Mouse (Mus musculus) erythroblast, adult 5-6 weeks (primary cell): Measurements from ENCODE around the gene Mnd1. TPM values are rescaled to one million over a fixed set of nuclear protein-coding genes. Genes with fewer than 3 reads are reported as not detected.

Experiments
- ATAC-seq: replicated peaks from 2 replicates; pipeline ENCODE4 v1.8.0; 2016; ENCODE audit warnings: moderate number of reproducible peaks, mild to moderate bottlenecking, moderate TSS enrichment, inconsistent platforms; ENCODE audit not compliant: poor library complexity, low FRiP score, severe bottlenecking
- total RNA-seq, 2 experiments: library from RNA; stranded (forward) in 1 of 2; stranded (reverse) in 1 of 2; fragments of 150-400 nt in 1 of 2; fragments of 200-764, 138-1000 nt in 1 of 2; gene quantifications; 2 replicates each; pipeline versions ENCODE4 v1.2.3 to v1.2.4; 2015 to 2017; ENCODE audit warnings: low replicate concordance in 2 of 2

Gene Mnd1
- total RNA-seq, 2 experiments from 2014 or later, result 3.7 TPM; not detected in 1

DNA sequence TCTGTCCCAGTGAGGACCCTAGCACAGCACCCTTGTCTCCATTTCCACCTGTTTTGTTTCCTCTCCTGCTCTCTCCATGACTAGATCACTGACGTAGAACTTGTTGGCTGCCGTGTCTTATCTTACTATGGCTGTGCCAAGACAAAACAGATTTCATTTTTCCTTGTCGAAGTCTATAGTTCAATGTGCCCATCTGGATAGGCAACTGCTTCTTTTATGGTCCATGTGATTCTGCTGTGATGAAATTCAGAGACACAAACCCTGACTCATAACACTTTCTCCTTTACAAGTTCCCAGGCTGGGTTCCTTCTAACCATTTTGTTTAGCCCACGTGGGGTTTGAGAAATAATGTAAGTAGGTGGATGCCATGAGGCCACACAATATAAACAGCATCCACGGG, 10.5 kb upstream of the Mnd1 start:
- ATAC-seq, result no peak

DNA sequence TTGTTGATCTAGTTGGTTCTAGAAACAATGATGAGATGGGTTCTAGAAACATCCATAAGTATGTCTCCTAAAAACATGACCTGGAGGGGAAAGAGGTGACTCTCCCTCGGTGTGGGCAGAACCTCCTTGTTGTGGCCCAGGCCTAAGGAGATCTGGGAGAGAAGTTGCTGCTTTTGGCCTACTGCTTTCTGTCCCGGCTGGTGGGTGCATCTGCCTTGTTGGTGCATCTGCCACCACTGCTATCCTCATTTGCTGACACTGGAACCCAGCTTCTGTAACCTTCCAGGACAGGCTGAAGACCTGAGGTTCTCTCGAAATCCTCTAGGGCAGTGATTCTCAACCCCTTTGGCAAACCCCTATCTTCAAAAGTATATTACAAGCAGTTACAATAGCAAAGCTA, 9.8 kb upstream of the Mnd1 start:
- no peak for ATAC-seq

DNA sequence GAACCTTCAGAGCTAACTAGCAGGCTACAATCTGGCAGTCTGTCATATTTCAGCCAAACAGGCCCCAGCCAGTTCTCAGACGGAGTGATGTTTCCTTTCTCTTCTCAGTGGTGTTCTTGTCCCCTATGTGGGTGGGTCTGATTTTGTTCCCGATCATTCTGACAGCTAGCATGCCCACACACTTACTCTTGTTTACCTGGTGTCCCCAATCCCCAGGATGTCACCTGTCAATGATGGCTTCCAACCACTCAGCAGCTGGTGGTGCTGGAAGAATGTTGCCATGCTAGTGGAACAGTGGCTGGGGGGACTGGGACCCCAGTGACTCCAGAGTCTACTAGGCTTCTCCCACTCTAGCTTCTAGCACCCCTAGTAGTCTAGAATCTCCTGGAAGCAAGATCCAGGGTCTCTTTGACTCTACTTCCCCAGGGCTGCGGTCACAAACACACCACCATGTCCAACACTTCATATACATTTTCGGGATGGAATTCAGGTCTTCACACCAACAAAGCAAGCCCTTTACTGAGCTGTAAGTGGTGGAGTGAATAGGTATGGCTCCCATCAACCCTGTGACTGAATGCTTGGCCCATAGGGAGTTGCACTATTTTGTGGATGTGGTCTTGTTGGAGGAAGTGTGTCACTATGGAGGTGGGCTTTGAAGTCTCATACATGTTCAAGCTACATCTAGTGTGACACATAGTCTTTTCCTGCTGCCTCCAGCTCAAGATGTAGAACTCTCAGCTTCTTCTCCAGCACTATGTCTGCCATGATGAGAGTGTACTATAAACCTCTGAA, 2.2 kb upstream of the Mnd1 start:
- ATAC-seq, result no peak

DNA sequence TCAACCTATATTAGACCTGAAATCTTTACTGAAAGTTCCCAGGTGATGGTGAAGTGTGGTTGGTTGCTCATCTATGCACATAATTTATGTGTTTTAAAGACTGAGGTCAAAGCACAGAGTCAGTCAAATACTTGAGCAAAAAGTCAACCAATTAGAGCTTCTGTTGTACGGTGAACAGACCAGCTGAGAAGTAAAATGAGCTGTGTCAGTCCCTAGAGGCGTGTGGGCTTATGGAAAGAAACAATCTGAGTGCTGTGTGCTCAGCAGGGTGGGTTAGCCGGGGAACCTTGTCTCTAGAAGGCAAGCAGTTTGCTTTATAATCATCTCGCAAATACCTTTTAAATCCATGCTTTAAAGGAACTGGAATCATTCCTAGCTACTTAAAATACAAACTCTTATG, 1.4 kb upstream of the Mnd1 start:
- ATAC-seq, result no peak

DNA sequence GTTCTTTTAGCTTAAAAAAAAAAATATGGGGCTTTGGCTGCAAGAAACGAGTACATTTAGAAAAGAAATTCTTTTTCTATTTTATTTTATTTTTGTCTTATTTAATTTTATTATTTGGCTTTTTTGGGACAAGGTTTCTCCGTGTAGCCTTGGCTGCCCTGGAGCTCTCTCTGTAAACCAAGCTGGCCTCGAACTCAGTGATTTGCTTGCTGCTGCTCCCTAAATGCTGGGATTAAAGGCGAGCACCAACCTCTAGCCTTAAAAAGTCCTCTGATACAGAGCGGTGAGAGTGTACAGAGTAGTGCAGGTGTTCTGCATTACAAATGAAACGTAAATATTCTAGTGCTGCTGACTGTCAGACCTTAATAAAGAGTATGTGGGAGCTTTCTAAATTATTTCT, 519 bp upstream of the Mnd1 start:
- no peak for ATAC-seq

DNA sequence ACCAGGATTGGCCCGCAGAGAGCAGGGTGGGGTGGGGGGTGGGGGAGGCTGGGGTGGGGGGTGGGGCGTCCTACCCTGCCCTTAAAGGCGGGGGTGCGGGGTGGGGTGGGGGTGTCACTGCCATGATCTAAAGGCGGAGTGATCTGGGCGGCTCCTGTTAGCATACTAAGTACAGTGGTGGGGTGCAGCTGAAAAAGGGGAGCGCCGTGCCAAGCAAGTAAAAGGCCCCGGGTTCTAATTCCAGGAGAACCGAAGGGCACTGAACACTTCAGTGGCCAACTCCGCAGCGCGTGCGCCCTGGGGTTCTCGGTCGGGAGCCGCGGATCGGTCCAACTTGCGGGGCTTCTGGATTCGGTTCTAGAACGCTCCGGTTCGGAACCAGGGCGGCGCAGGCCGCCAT, 440 bp downstream of the Mnd1 start:
- ATAC-seq, result peak; percentile 26

DNA sequence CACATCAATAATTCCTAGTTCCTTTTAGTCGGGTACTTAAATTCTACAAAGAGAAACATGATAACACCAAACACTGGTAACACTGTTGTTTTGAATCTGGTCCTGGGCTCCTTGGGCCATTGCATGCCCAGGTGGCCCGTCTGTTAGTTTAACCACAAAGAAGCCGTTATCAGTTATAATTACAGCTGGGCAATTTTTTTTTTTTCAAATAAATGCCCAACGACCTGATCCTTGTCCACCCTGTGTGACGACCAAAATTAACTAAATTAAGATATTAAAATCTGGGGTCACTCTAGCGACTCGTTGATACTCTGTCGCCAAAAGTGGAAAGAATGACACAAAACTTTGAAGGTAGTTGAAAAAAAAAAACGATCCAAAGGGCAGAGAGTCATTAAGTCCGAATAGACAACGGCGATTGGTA, 855 bp downstream of the Mnd1 start:
- no peak for ATAC-seq

DNA sequence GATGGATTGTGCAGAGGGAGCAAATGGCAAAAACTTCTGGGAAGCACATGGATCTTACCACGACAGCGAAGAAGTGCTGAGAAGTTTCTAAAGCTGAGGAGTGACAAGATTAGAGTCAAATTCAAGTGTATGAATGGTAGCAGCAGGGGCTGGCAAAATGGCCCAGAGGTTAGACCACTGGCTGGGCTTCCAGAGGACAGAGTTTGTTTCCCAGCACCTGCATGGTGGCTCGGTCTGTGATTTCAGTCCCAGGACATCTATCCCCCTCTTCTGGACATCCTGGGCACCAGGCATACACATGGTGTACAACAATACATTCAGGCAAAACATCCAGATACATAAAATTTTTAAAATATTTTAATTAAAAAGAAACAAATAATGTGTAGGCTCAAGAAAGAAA, 5.8 kb downstream of the Mnd1 start:
- no peak for ATAC-seq

DNA sequence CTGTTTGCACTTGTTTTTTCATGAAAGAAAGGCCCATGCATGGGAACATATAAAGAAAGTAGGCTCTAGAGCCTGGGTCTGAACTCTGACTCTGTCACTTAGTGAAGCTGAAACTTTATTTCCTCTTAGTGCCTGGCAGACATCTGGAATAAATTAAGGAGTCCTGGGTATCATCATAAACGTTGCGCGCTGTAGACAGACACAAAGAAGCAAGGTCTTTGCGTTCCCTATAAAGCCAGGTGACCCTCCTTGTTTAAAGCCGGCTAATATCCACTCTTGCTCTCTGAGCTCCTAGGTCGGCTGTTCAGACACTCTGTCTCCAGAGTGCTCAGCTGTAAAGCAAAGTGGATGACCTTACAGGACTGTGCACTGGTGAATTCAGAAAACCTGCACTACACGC, 14.6 kb downstream of the Mnd1 start:
- no peak for ATAC-seq

DNA sequence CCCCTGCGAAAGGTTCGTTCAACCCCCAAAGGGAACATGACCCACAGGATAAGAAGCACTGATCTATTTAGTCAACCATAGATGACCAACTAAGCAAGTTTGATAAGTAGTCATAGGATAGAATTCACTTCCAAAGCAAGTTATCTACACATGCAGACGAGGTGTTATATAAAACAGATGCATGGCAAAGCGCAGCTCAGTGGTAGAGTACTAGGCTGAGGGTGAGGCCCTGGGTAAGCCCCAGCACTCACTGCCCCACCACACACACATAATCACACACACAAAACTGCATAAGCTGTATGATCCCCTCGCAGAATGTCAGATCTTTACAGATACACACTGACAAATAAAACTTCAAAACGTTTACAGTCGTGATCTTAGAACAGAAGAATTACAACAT, 19.1 kb downstream of the Mnd1 start:
- ATAC-seq, result no peak

DNA sequence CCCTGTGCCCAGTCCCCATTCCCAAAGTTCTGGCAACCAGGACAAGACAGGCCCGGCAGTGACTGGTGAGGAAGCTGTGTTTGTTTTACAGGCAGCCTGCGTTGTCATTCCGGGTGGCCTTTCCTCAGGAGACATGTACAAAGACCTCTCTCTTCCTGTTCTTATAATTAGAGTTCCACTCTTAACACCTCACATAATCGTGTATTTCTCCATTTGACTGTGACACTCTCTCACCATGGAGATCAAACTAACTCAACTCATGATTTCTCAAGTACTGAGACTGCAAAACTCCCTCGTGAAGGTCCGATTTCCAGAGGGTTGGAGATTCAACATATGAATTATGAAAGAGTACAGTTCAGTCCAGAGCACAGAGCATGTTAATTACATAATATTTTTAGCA, 19.7 kb downstream of the Mnd1 start:
- ATAC-seq, result peak; percentile 7

DNA sequence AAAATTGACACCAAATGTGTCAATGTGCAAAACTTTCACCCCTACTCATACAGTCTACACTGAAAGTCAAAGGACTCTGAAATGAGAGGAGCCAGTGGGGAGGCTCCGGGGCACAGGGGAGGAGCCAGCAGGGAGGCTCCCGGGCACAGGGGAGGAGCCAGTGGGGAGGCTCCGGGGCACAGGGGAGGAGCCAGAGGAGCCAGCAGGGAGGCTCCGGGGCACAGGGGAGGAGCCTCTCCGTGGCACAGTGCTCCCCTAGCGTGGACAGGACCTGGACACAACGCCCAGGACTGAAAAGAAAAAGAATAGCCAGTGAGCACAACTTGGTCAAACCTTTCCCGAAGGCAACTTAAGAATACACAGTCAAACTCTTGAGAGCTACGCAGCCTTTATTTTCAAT, 20.2 kb downstream of the Mnd1 start:
- peak; percentile 100 for ATAC-seq

DNA sequence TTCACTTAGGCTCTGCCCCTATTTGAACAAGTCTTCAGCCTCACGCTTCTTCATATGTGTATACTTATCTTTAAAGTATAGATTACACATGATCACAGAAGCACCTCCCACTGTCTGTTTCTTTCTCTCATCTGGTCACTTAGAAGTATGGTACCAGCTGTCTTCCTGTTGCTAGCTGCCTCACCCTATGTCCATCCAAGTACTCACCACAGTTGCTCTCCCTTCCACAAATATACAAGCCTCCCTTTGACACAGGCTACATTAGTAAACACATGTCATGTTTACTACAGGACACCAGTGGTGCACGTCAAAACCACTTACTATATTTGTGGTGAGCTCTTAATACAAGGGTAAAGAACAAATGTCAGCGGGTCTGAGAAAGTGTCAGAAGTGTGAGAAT, 24.2 kb downstream of the Mnd1 start:
- no peak for ATAC-seq

DNA sequence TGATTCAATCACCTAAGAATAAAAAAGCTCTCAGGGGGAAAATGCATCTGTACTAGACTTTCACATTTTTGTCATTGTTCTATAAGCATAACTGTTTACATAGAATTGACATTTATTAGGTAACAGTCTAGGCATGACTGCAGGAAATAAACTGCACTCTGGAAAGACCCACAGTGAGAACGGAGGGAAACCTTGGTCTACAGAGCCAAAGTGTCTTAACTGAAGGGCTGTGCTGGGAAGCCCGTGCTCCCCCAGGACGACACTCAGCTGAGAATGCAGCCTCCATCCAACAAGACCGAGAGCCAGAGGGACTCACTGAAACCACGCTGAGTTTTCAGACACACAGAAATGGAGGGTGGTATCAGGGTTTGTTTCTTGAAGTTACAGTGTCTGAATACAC, 24.8 kb downstream of the Mnd1 start:
- ATAC-seq, result no peak

DNA sequence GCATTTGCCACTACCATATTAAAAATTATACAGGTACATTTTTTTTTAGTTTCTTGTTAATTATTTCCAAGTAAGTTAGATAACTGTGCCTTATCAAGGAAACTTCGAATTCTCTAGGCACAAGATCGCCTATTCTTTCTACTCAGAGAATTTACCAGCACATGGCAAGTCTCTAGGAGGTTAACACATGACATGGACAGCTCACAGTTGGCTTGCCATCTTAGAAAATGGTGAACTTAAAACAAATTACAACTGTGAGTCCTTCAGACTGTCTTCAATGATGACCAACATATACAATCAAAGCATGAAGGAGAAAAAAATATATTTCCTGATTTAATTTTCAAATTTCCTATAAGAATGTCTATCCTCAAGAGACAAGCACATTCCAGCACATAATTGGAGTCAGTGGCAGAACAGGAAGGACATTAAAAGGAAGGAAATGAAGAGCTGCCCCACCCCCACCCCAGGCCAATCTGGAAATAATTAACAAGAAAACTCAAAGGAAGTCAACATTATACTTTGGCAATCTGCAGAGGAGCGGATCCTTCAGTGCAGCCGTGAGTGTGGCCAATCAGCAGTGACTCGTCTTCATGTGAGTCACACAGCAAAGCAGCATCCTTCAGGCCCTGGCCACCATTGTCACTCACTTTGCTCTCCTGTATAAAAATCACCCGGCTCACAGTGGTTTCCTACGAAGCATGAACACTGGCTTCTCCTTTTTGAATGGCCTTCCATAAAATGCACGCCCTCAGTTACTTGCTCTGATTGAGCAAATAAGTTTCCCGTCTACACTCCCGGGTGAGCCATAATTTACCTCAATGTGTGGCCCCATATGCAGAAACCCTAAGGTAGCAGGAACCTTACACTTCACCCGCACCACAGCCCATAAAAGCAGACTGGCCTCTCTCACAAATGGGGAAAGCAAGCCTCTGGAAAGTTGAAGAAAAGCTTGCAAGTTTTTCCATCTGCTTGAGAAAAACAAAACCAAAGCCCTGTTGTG, 26.4 kb downstream of the Mnd1 start:
- ATAC-seq, result no peak

DNA sequence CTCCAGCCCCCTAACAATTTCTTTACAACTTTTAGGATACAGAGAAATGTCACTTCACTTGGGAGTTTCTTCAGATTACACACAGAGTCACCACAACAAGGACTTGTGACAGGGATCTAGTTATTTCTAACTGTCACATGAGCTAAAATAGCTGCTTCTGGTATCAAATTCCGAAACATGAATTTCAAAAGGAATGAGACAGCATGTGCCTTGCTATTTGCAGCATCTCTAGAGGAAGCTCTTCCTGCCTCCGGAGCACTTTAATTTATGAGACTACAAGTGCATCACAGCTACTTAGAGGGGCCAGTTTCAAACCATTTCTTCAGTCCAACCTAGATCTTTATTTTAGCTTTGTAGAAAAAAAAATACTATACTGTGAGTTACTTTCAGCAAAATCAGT, 28.2 kb downstream of the Mnd1 start:
- no peak for ATAC-seq

DNA sequence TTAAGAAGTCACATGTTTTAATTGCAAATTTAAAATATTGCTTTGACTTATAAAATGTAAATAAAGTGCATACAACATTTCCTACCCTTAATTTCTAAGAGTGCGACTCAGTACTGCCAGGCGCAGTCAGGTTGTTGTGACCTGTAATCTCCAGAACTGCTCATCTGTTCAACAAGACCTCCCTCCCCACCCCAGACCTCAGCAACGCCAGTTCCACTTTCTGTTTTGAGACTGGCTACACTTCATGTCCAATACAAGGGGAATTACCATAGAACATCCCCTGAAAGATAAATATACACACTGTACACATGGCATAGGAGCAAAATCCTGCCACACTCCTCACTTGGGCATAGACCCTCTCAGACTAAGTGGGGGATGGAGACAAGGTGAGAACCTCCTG, 28.9 kb downstream of the Mnd1 start:
- ATAC-seq, result no peak

DNA sequence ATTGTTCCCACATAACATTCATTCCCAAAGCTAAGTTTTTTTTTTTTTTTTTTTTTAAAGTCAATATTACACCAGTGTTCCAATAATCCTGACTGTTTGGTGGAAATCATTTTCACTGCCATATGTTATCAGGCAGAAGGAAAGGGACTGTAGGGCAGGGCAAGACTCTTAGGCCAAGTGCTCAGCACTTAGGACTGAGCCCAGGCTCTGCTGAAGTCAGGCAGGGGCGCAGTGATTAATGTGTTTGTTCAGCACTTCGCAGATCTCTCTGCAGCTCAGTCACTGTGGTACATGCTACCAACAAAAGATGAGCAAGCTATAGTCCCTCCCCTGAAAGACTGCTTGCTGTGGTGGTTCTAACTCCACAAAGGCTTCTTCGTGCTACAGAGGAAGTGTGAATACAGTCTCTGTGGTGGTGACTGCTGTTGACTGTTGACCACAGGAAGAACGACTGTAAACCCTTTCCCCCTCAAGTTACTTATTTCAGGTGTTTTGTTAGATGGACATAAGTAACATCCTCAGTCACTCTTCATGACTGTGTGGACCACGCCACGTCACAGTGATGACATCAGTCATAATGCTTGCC, 29.8 kb downstream of the Mnd1 start:
- no peak for ATAC-seq

DNA sequence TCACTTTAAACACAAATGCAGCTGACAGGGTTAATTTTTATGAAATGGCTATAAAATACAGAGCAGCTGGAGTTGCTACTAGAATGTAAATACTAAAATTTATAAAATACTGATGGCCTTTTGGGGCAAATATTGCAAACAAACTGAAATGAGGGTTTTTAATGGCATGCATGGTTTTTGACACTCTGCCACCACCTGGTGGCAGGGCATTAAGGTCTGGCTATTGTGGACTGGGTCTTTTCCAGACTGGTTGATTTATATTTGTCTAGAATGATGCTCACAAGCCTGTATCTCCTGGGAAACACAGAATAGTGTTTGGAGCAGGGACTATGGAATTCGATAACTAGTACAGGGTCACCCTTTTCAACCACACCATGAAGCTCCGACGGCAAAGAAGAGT, 32.1 kb downstream of the Mnd1 start:
- ATAC-seq, result peak; percentile 65; the same call in 1 of the 2 replicates

DNA sequence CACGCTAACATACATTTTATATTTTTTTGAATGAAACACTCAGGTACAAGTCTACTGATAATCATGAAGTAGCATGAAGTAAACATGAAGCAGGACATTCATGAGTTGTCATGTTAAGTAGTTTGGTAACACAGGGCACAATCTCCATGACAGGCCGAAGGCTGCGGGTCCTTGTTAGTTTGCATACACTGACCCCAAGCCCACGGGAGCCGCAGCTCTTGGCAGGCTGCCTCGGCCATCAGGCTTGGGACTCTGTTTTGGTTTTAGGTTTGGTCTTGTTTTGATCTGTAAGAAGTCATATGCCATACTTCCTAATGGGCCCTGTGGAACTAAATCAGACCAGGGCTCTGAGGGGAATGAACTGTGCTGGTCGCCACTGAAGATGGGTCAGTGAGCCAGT, 36.9 kb downstream of the Mnd1 start:
- ATAC-seq, result no peak

DNA sequence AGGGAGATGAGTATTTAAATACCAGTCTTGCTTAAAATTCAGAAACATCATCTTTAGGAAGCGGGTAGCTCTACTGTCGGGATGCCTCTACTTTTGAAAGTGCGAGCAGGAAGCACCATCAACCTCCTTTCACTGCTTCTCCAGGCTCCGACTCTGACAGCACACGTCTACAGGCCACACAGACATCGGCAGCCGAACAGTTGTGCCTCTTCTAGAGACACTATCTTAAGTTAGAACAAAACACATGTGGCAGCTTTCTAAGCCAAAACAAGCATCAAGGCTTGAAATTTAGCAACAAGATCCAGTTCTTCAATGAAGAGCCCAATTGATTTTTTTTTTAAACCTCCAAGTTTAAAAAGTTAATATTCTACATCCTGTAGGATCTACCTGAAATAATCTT, 37.4 kb downstream of the Mnd1 start:
- ATAC-seq, result no peak
